Mouse (Mus musculus) brain, embryonic 14.5 days (tissue): ENCODE measurements at regions not wholly inside any gene's neighbourhood (a gene's known extent, or its start where the extent isn't known, plus 50 kb on each side); places are given as distances from the start of the nearest gene placed in this dataset.
A peak's percentile ranks its signal among the peaks of the same experiment; 100 is the strongest.

Source experiments
- DNase-seq: peaks from one replicate; pipeline ENCODE4 v3.0.0-alpha.2; 2011; ENCODE audit warnings: low read depth
- CTCF ChIP-seq: fragments of 200-500 bp; IDR thresholded peaks from 2 replicates; pipeline ENCODE4 v1.5.1; 2012; ENCODE audit warnings: inconsistent platforms, mild to moderate bottlenecking, moderate library complexity, borderline replicate concordance; ENCODE audit not compliant: insufficient read depth, insufficient read length; ENCODE audit errors: extremely low read depth
- POLR2A ChIP-seq: fragments of 200-500 bp; IDR thresholded peaks from 2 replicates; pipeline ENCODE4 v1.6.1; 2012; ENCODE audit warnings: mild to moderate bottlenecking, inconsistent platforms, borderline replicate concordance; ENCODE audit not compliant: poor library complexity, insufficient read depth, insufficient read length, severe bottlenecking; ENCODE audit errors: extremely low read depth

GRCm38 (mm10) chrX:118814259-118814658 is 333.7 kb upstream of the Tgif2lx1 start:
- DNase-seq, result peak; percentile 0
- TF ChIP-seq CTCF (no peak), POLR2A (no peak)
